Mouse (Mus musculus): Measurements from ENCODE around the gene Zfp362.

- TF ChIP-seq EP300 (IDR thresholded peaks at IDR 0.05; ENCODE audit: low read depth) (no peak), CTCF (IDR thresholded peaks at IDR 0.05; ENCODE audit: low read depth) (no peak)
Measured at GRCm38 (mm10) chr4:128729709-128730037, 76.2 kb downstream of the Zfp362 start.
